Mouse (Mus musculus) limb, embryonic 13.5 days (tissue): ENCODE data around the gene Pam. TPM values are rescaled to one million over a fixed set of nuclear protein-coding genes. Genes with fewer than 3 reads are reported as not detected.

Experiments used
- ATAC-seq: fragments of 200-750 bp; cut with Nextera tagmentation; 2 replicates; pipeline ENCODE4 v1.8.0; 2017; ENCODE audit warnings: low read depth, moderate number of reproducible peaks, moderate TSS enrichment; ENCODE audit not compliant: low FRiP score
- H3K27ac ChIP-seq: fragments of 300-500 bp; sonication (generic); 2 replicates; pipeline ENCODE4 v1.5.1; 2015; ENCODE audit warnings: inconsistent platforms, mild to moderate bottlenecking, moderate library complexity
- H3K27me3 ChIP-seq: fragments of 300-500 bp; sonication (generic); 2 replicates; pipeline ENCODE4 v1.6.1; 2015; ENCODE audit warnings: mild to moderate bottlenecking, inconsistent platforms
- H3K36me3 ChIP-seq: fragments of 300-500 bp; sonication (generic); 2 replicates; pipeline ENCODE4 v1.6.1; 2015; ENCODE audit warnings: inconsistent platforms, mild to moderate bottlenecking, moderate library complexity
- H3K4me1 ChIP-seq: fragments of 300-500 bp; sonication (generic); 2 replicates; pipeline ENCODE4 v1.6.1; 2015; ENCODE audit warnings: inconsistent platforms
- H3K4me2 ChIP-seq: fragments of 300-500 bp; sonication (generic); replicated peaks from 2 replicates; pipeline ENCODE4 v1.6.1; 2015; ENCODE audit warnings: inconsistent platforms, mild to moderate bottlenecking, moderate library complexity
- H3K4me3 ChIP-seq: fragments of 300-500 bp; sonication (generic); 2 replicates; pipeline ENCODE4 v1.5.1; 2015; ENCODE audit warnings: moderate library complexity, mild to moderate bottlenecking, inconsistent platforms
- H3K9ac ChIP-seq: fragments of 300-500 bp; sonication (generic); 2 replicates; pipeline ENCODE4 v1.6.1; 2015; ENCODE audit warnings: mild to moderate bottlenecking, inconsistent platforms
- H3K9me3 ChIP-seq: fragments of 300-500 bp; sonication (generic); 2 replicates; pipeline ENCODE4 v1.6.1; 2016; ENCODE audit warnings: inconsistent platforms
- WGBS: fragments of 180-500 bp; shearing (Covaris S2); methylation state at CpG from one replicate; pipeline ENCODE4 v1.1.7; 2015; 5-methylcytosine and 5-hydroxymethylcytosine counted together
- polyA plus RNA-seq: library from polyadenylated mRNA; unstranded; fragments of >200 nt; fragmentation: Nextera tagmentation; extraction: Ambion mirVana; gene quantifications from 2 replicates; pipeline ENCODE4 v1.2.1, GENCODE M21; 2015

Pam gene
- polyA plus RNA-seq, 1 experiment from 2014 or later: 45.3 TPM

- ATAC-seq: peak; percentile 44; the same call in 1 of the 2 replicates
- Histone ChIP-seq H3K4me3 (no peak overlapping the region), H3K9ac (no peak overlapping the region), H3K27me3 (no peaks in the 10 kb centered on the region), H3K27ac (0 out of 2 replicates have a peak overlapping the region, but pooled peaks have one; percentile 2), H3K4me2 (no peak overlapping the region), H3K36me3 (peaks cover 9% of the 10 kb centered on the region), H3K4me1 (peaks cover 7% of the 10 kb centered on the region; the same call in 1 of the 2 replicates), H3K9me3 (no peaks in the 10 kb centered on the region)
- whole genome bisulfite sequencing: 74% methylated on average over 5 of the region's 5 CpGs
Observed at GRCm38 (mm10) chr1:97833466-97834353, 261.7 kb downstream of the Pam start.

GRCm38 (mm10) chr1:97828087-97828486, 267.4 kb downstream of the Pam start:
- no peaks in the 10 kb centered on the region for H3K9me3 ChIP-seq
- H3K27ac ChIP-seq: no peak overlapping the region
- no peak for ATAC-seq
- peaks cover under 1% of the 10 kb centered on the region; the same call in 1 of the 2 replicates for H3K4me1 ChIP-seq
- H3K4me3 ChIP-seq: no peak overlapping the region
- no peak overlapping the region for H3K4me2 ChIP-seq
- 91% methylated on average over 5 of the region's 5 CpGs for WGBS
- peaks cover 11% of the 10 kb centered on the region for H3K36me3 ChIP-seq
- H3K9ac ChIP-seq: no peak overlapping the region
- no peaks in the 10 kb centered on the region for H3K27me3 ChIP-seq

- Histone ChIP-seq H3K4me1 (no peaks in the 10 kb centered on the region), H3K4me3 (no peak overlapping the region), H3K4me2 (no peak overlapping the region), H3K27ac (no peak overlapping the region), H3K9me3 (no peaks in the 10 kb centered on the region), H3K36me3 (peaks cover 11% of the 10 kb centered on the region), H3K9ac (no peak overlapping the region), H3K27me3 (no peaks in the 10 kb centered on the region)
- WGBS: 83% methylated on average over 2 of the region's 2 CpGs
- no peak for ATAC-seq
Observed at GRCm38 (mm10) chr1:97827566-97827965, 267.9 kb downstream of the Pam start.

GRCm38 (mm10) chr1:97822904-97823303, 272.5 kb downstream of the Pam start:
- H3K36me3 ChIP-seq: peaks cover 2% of the 10 kb centered on the region; the same call in 1 of the 2 replicates
- H3K27ac ChIP-seq: no peak overlapping the region
- H3K27me3 ChIP-seq: no peaks in the 10 kb centered on the region
- no peak overlapping the region for H3K4me3 ChIP-seq
- ATAC-seq: no peak
- H3K4me2 ChIP-seq: no peak overlapping the region
- 0 out of 2 replicates have a peak, but pooled peaks cover 3% of the 10 kb centered on the region for H3K4me1 ChIP-seq
- 93% methylated on average over 7 of the region's 7 CpGs for WGBS
- no peaks in the 10 kb centered on the region for H3K9me3 ChIP-seq
- no peak overlapping the region for H3K9ac ChIP-seq

- Histone ChIP-seq H3K36me3 (peaks cover 6% of the 10 kb centered on the region; the same call in 1 of the 2 replicates), H3K27me3 (no peaks in the 10 kb centered on the region), H3K9ac (no peak overlapping the region), H3K4me3 (no peak overlapping the region), H3K4me1 (0 out of 2 replicates have a peak, but pooled peaks cover 3% of the 10 kb centered on the region), H3K27ac (no peak overlapping the region), H3K4me2 (no peak overlapping the region), H3K9me3 (no peaks in the 10 kb centered on the region)
- WGBS: 90% methylated on average over 5 of the region's 5 CpGs
- ATAC-seq: no peak
Observed at GRCm38 (mm10) chr1:97822203-97822602, 273.2 kb downstream of the Pam start.

GRCm38 (mm10) chr1:97821282-97821681, 274.2 kb downstream of the Pam start:
- H3K27ac ChIP-seq: no peak overlapping the region
- H3K9ac ChIP-seq: no peak overlapping the region
- H3K4me1 ChIP-seq: 0 out of 2 replicates have a peak, but pooled peaks cover 3% of the 10 kb centered on the region
- peaks cover 6% of the 10 kb centered on the region; the same call in 1 of the 2 replicates for H3K36me3 ChIP-seq
- WGBS: 86% methylated on average over 3 of the region's 3 CpGs
- 0 out of 2 replicates have a peak, but pooled peaks cover 1% of the 10 kb centered on the region for H3K9me3 ChIP-seq
- no peaks in the 10 kb centered on the region for H3K27me3 ChIP-seq
- no peak overlapping the region for H3K4me2 ChIP-seq
- H3K4me3 ChIP-seq: no peak overlapping the region
- ATAC-seq: no peak

GRCm38 (mm10) chr1:97809255-97809912, 286.1 kb downstream of the Pam start:
- ATAC-seq: no peak
- Histone ChIP-seq H3K9me3 (no peaks in the 10 kb centered on the region), H3K4me1 (no peaks in the 10 kb centered on the region), H3K36me3 (no peaks in the 10 kb centered on the region), H3K4me3 (no peak overlapping the region), H3K27me3 (no peaks in the 10 kb centered on the region), H3K9ac (no peak overlapping the region), H3K27ac (no peak overlapping the region), H3K4me2 (no peak overlapping the region)
- 41% methylated on average over 2 of the region's 2 CpGs for WGBS

- no peak overlapping the region for H3K9ac ChIP-seq
- H3K4me3 ChIP-seq: no peak overlapping the region
- H3K4me2 ChIP-seq: no peak overlapping the region
- peaks cover 5% of the 10 kb centered on the region; the same call in 1 of the 2 replicates for H3K9me3 ChIP-seq
- no peaks in the 10 kb centered on the region for H3K4me1 ChIP-seq
- H3K36me3 ChIP-seq: no peaks in the 10 kb centered on the region
- H3K27ac ChIP-seq: no peak overlapping the region
- no peaks in the 10 kb centered on the region for H3K27me3 ChIP-seq
- ATAC-seq: no peak
Observed at GRCm38 (mm10) chr1:97804520-97804919, 290.9 kb downstream of the Pam start.

- WGBS: 45% methylated on average over 4 of the region's 4 CpGs
- H3K27me3 ChIP-seq: no peaks in the 10 kb centered on the region
- H3K9ac ChIP-seq: no peak overlapping the region
- no peaks in the 10 kb centered on the region for H3K36me3 ChIP-seq
- no peaks in the 10 kb centered on the region for H3K4me1 ChIP-seq
- no peak overlapping the region for H3K4me2 ChIP-seq
- no peak overlapping the region for H3K4me3 ChIP-seq
- peaks cover 5% of the 10 kb centered on the region; the same call in 1 of the 2 replicates for H3K9me3 ChIP-seq
- H3K27ac ChIP-seq: no peak overlapping the region
- ATAC-seq: no peak
Observed at GRCm38 (mm10) chr1:97802207-97802902, 293.1 kb downstream of the Pam start.

- Histone ChIP-seq H3K9ac (no peak overlapping the region), H3K36me3 (no peaks in the 10 kb centered on the region), H3K4me1 (no peaks in the 10 kb centered on the region), H3K9me3 (peaks cover 5% of the 10 kb centered on the region; the same call in 1 of the 2 replicates), H3K4me3 (no peak overlapping the region), H3K4me2 (no peak overlapping the region), H3K27ac (no peak overlapping the region), H3K27me3 (no peaks in the 10 kb centered on the region)
- WGBS: 77% methylated on average over 9 of the region's 9 CpGs
- no peak for ATAC-seq
Observed at GRCm38 (mm10) chr1:97795936-97796335, 299.5 kb downstream of the Pam start.

GRCm38 (mm10) chr1:97794110-97794509, 301.3 kb downstream of the Pam start:
- H3K36me3 ChIP-seq: no peaks in the 10 kb centered on the region
- ATAC-seq: no peak

GRCm38 (mm10) chr1:97788490-97788889, 307.0 kb downstream of the Pam start:
- Histone ChIP-seq H3K4me3 (no peak overlapping the region), H3K36me3 (no peaks in the 10 kb centered on the region), H3K9ac (no peak overlapping the region), H3K4me1 (no peaks in the 10 kb centered on the region), H3K27me3 (no peaks in the 10 kb centered on the region), H3K4me2 (no peak overlapping the region), H3K27ac (no peak overlapping the region), H3K9me3 (no peaks in the 10 kb centered on the region)
- WGBS: 86% methylated on average over 2 of the region's 2 CpGs
- no peak for ATAC-seq

More at GRCm38 (mm10) chr1:97794110-97794509, 301.3 kb downstream of the Pam start:
- 91% methylated on average over 3 of the region's 3 CpGs for WGBS
- no peak overlapping the region for H3K4me2 ChIP-seq
- H3K4me1 ChIP-seq: no peaks in the 10 kb centered on the region
- no peak overlapping the region for H3K27ac ChIP-seq
- no peak overlapping the region for H3K9ac ChIP-seq
- H3K4me3 ChIP-seq: no peak overlapping the region
- H3K9me3 ChIP-seq: no peaks in the 10 kb centered on the region
- H3K27me3 ChIP-seq: no peaks in the 10 kb centered on the region
